Mouse (Mus musculus) midbrain, embryonic 12.5 days (tissue): ENCODE data around the gene Tpcn1. TPM values are rescaled to one million over a fixed set of nuclear protein-coding genes. Genes with fewer than 3 reads are reported as not detected.
"Not testable (repeated sequence)": the region's sequence is repeated elsewhere in the genome, so short reads cannot be mapped to it uniquely, and the experiment has no call there.

Experiments
- ATAC-seq: fragments of 200-750 bp; cut with Nextera tagmentation; 2 replicates; pipeline ENCODE4 v1.8.0; 2017; ENCODE audit warnings: low read depth, moderate TSS enrichment, moderate library complexity; ENCODE audit not compliant: low FRiP score
- H3K27ac ChIP-seq: fragments of 300-500 bp; sonication (generic); replicated peaks from 2 replicates; pipeline ENCODE4 v1.5.1; 2016; ENCODE audit warnings: mild to moderate bottlenecking
- H3K27me3 ChIP-seq: fragments of 300-500 bp; sonication (generic); 2 replicates; pipeline ENCODE4 v1.6.1; 2016; ENCODE audit warnings: mild to moderate bottlenecking
- H3K36me3 ChIP-seq: fragments of 300-500 bp; sonication (generic); 2 replicates; pipeline ENCODE4 v1.6.1; 2016
- H3K4me1 ChIP-seq: fragments of 300-500 bp; sonication (generic); 2 replicates; pipeline ENCODE4 v1.6.1; 2016
- H3K4me2 ChIP-seq: fragments of 300-500 bp; sonication (generic); replicated peaks from 2 replicates; pipeline ENCODE4 v1.6.1; 2016; ENCODE audit warnings: mild to moderate bottlenecking, moderate library complexity
- H3K4me3 ChIP-seq: fragments of 300-500 bp; sonication (generic); 2 replicates; pipeline ENCODE4 v1.5.1; 2016; ENCODE audit warnings: mild to moderate bottlenecking
- H3K9ac ChIP-seq: fragments of 300-500 bp; sonication (generic); replicated peaks from 2 replicates; pipeline ENCODE4 v1.6.1; 2016; ENCODE audit warnings: mild to moderate bottlenecking, moderate library complexity
- H3K9me3 ChIP-seq: fragments of 300-500 bp; sonication (generic); 2 replicates; pipeline ENCODE4 v1.6.1; 2016; ENCODE audit warnings: mild to moderate bottlenecking
- WGBS: fragments of 180-500 bp; shearing (Covaris S2); methylation state at CpG from one replicate; pipeline ENCODE4 v1.1.7; 2016; 5-methylcytosine and 5-hydroxymethylcytosine counted together
- polyA plus RNA-seq: library from polyadenylated mRNA; unstranded; fragments of >200 nt; fragmentation: Nextera tagmentation; extraction: Ambion mirVana; gene quantifications from 2 replicates; pipeline ENCODE4 v1.2.1, GENCODE M21; 2016

Tpcn1 gene
- polyA plus RNA-seq, 1 experiment from 2014 or later, result 14.2 TPM

DNA sequence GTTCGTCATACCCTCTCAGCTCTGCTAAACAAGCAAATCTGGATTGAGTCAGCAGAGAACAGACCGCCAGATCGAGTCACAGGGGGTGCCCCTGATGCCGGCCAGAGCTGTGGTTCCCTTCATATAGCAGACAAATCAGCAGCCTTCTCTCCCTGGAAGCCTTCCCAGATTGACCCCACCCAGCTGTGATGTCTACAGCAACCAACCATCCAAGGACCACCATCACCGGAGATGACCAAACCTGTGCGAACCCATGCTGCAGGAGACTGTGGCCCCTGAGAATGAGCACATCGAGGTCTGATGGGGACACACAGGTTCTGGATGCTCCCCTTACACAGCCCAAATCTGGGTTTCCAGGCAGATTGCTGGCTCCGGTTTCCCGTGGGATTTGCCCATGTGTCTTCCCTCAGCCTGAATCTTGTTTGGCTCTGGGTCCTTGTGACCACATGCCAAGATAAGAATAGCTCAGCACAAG is 86.3 kb downstream of the Tpcn1 start:
- 70% methylated on average over 9 of the region's 9 CpGs for WGBS
- Histone ChIP-seq H3K27ac (no peak overlapping the region), H3K9me3 (no peaks in the 10 kb centered on the region), H3K4me3 (peak overlapping the region; percentile 84), H3K4me2 (peak overlapping the region; percentile 89), H3K4me1 (peaks cover 11% of the 10 kb centered on the region), H3K27me3 (peaks cover 6% of the 10 kb centered on the region; the same call in 1 of the 2 replicates), H3K36me3 (peaks cover 10% of the 10 kb centered on the region), H3K9ac (peak overlapping the region; percentile 90; the same call in 1 of the 2 replicates)
- ATAC-seq, result no peak

DNA sequence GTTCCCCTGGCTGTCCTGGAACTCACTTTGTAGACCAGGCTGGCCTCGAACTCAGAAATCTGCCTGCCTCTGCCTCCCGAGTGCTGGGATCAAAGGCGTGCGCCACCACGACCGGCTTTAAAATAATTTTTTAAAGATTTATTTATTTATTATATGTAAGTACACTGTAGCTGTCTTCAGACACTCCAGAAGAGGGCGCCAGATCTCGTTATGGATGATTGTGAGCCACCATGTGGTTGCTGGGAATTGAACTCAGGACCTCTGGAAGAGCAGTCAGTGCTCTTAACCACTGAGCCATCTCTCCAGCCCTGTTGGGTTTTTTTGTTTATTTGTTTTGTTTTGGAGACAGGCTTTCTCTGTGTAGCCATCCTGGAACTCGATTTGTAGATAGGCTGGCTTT is 87.9 kb downstream of the Tpcn1 start:
- ATAC-seq, H3K4me3 ChIP-seq, H3K27me3 ChIP-seq, H3K4me2 ChIP-seq, H3K9ac ChIP-seq, H3K27ac ChIP-seq, H3K9me3 ChIP-seq: not testable (repeated sequence)
- peaks cover 11% of the 10 kb centered on the region for H3K4me1 ChIP-seq
- 87% methylated on average over 9 of the region's 9 CpGs for WGBS
- peaks cover 12% of the 10 kb centered on the region for H3K36me3 ChIP-seq

DNA sequence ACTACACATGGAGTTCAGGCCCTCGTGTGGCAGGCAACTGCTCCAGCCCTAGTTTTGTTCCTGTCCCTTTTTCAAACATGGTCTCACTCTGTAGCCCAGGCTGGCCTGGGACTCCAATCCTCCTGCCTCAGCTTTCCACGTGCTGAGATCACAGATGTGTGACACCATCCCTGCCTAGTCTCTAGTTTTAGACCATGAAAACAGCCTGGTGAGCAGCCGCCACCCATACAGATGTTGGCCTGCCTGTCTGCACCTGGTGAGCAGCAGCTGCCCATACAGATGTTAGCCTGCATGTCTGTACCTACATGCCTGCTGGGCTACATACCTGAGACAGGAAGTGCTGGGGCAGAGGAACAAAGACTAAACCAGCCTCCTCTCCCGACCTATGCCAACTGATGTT is 89.3 kb downstream of the Tpcn1 start:
- WGBS, result 90% methylated on average over 4 of the region's 4 CpGs
- peaks cover 12% of the 10 kb centered on the region for H3K36me3 ChIP-seq
- H3K4me3 ChIP-seq, result no peak overlapping the region
- no peaks in the 10 kb centered on the region for H3K9me3 ChIP-seq
- ATAC-seq, result no peak
- H3K4me1 ChIP-seq, result peaks cover 11% of the 10 kb centered on the region
- H3K9ac ChIP-seq, result no peak overlapping the region
- H3K27me3 ChIP-seq, result peaks cover 6% of the 10 kb centered on the region; the same call in 1 of the 2 replicates
- no peak overlapping the region for H3K4me2 ChIP-seq
- H3K27ac ChIP-seq, result no peak overlapping the region

DNA sequence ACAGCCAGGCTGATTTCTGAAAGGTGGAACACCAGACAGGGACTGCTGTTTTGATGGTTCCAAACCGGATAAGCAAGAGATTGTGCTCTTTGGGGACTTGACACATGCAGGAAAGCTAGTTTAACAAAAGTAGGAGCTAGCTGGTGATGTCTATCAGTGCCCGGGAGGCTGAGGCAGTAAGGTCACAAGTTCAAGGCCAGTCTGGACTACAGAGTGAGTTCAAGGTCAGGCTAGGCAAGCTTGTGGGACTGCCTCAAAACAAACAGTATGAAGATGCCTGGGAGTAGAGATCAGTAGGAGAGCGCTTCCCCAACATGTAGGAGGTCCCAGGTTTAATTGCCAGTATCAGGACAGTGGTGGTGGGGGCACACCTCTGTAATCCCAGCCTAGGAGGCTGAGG is 91.4 kb downstream of the Tpcn1 start:
- no peak overlapping the region for H3K9ac ChIP-seq
- no peak overlapping the region for H3K4me3 ChIP-seq
- H3K27ac ChIP-seq, result no peak overlapping the region
- ATAC-seq, result no peak
- 0 out of 2 replicates have a peak, but pooled peaks cover under 1% of the 10 kb centered on the region for H3K27me3 ChIP-seq
- no peak overlapping the region for H3K4me2 ChIP-seq
- H3K4me1 ChIP-seq, result peaks cover 1% of the 10 kb centered on the region
- no peaks in the 10 kb centered on the region for H3K9me3 ChIP-seq
- 88% methylated on average over 3 of the region's 3 CpGs for WGBS
- peaks cover 25% of the 10 kb centered on the region for H3K36me3 ChIP-seq

DNA sequence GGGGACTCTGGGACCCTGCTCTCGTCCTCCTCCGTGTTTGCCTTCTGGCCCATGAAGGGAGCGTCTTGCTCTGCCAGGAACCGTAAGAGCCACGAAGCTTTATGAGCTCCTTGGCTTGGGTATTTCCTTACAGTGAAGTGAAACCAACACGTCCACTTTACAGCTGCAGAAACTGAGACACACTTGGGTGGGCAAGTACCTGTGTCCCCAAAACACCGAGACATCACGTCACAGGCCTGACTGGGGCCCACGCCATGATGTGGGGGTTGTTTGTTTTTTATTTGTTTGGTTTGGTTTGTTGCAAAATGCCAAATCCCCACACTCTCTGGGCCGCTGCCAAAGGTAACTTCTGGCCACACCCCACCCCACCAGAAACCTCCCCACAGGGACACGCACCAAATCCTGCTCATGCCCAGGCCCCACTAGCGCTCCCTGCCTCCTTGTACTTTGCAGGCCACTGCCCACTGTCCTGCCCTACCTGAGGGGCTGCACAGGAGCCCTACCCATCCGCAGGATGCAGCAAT is 92.7 kb downstream of the Tpcn1 start:
- Histone ChIP-seq H3K9ac (no peak overlapping the region), H3K36me3 (peaks cover 27% of the 10 kb centered on the region), H3K4me3 (no peak overlapping the region), H3K27ac (no peak overlapping the region), H3K4me1 (0 out of 2 replicates have a peak, but pooled peaks cover 2% of the 10 kb centered on the region), H3K27me3 (no peaks in the 10 kb centered on the region), H3K4me2 (no peak overlapping the region), H3K9me3 (no peaks in the 10 kb centered on the region)
- WGBS, result 93% methylated on average over 13 of the region's 13 CpGs
- ATAC-seq, result no peak

DNA sequence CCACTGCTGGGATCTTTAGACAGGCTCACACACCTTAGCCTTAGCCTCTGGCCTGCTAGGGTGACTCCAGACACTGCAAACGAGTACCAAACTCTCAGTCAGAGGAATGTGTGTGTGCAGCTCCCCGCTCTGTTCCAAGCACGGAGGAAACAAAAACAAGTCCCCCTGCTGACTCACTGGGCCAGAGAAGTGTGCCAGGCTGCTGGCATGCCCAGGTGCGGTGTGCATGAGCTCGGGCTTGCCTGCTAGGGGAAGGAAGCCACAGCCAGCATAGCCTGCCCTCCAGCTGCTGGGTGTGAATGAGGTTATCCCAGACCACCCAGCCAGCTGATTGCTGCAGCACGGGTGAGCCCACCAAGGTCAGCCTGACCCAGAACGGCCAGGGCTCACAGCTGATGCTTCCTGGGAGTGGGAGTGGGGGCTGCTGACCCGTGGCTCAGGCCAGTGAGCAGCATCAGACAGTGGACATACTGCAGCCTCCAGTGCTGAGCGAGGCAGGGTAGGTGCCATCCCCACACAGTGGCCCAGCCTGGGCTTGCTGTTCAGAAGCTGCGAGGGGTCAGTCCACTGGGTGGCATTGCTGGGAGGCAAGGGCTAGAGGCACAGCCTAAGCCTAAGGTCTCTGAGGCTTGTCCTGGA is 93.3 kb downstream of the Tpcn1 start:
- H3K4me2 ChIP-seq, result no peak overlapping the region
- peaks cover 4% of the 10 kb centered on the region; the same call in 1 of the 2 replicates for H3K4me1 ChIP-seq
- peaks cover 31% of the 10 kb centered on the region for H3K36me3 ChIP-seq
- 81% methylated on average over 10 of the region's 10 CpGs for WGBS
- H3K4me3 ChIP-seq, result no peak overlapping the region
- H3K9me3 ChIP-seq, result no peaks in the 10 kb centered on the region
- no peak overlapping the region for H3K9ac ChIP-seq
- no peak overlapping the region for H3K27ac ChIP-seq
- no peak for ATAC-seq
- no peaks in the 10 kb centered on the region for H3K27me3 ChIP-seq

DNA sequence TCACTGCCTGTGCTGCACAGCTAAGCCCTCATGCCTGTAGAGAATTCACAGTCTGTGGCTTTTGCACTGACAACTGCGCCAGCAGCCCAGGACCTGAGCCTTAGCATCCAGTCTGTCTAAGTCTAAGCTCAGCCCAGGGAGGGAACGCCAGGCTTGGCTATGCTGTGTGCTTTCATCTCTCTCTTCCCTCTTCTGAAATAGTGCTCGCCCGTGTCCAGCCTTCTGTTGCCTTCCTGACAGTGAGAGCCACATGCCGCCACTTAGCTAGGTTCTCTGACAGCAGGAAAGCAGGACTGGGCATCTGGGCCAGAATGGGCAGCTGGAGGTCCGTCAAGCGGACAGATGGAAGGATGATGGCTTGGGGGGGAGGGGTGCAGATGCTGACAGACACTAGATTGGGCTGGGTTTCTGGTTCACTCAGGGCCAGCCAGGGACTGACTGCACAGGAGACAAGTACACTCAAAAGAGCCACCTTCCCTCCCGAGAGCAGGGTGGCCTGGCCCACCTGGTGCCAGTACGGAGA is 94.5 kb downstream of the Tpcn1 start:
- Histone ChIP-seq H3K4me1 (peaks cover 4% of the 10 kb centered on the region; the same call in 1 of the 2 replicates), H3K4me2 (no peak overlapping the region), H3K9me3 (no peaks in the 10 kb centered on the region), H3K27me3 (no peaks in the 10 kb centered on the region), H3K36me3 (peaks cover 31% of the 10 kb centered on the region), H3K4me3 (no peak overlapping the region), H3K27ac (no peak overlapping the region), H3K9ac (no peak overlapping the region)
- no peak for ATAC-seq
- WGBS, result 83% methylated on average over 9 of the region's 9 CpGs

DNA sequence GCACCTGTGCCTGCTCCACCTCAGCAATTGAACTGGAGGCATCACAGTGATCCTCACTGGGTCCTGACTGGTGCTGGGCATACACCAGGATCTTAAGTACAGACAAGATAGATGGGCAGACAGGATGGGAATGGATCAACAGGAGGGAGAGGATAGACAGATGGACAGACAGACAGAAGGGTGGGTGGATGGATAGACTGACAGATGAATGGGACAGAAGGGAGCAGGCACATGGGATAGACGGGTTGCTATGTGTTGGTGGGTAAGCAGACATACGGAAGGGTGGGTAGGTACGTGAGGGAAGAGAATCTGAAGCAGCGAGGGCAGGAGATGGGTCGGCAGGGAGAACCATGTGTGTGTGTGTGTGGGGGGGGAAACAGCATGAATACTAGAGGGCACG is 95.0 kb downstream of the Tpcn1 start:
- 88% methylated on average over 6 of the region's 6 CpGs for WGBS
- no peak overlapping the region for H3K9ac ChIP-seq
- H3K36me3 ChIP-seq, result peaks cover 26% of the 10 kb centered on the region
- no peak overlapping the region for H3K27ac ChIP-seq
- no peak for ATAC-seq
- no peak overlapping the region for H3K4me3 ChIP-seq
- H3K4me2 ChIP-seq, result no peak overlapping the region
- H3K9me3 ChIP-seq, result no peaks in the 10 kb centered on the region
- peaks cover 4% of the 10 kb centered on the region; the same call in 1 of the 2 replicates for H3K4me1 ChIP-seq
- H3K27me3 ChIP-seq, result no peaks in the 10 kb centered on the region

DNA sequence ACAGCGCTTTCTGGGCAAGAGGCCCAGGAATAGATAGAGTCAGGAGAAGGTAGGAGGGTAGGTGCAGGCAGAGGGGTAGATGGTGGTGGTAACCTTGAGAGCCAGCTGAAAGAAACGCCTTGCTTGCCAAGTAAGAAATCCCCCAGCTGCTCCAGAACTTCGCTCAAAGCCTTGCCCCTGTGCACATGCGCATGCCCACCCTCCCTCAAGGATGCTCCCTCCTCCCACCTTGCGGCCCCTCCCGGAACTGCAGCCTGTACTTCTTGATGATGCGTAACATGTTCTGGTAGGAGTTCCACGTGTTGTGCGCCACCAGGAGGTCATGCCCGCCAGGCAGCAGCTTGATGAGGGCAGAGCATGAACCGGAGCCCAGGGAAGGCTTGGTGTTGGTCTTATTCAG is 96.0 kb downstream of the Tpcn1 start:
- H3K36me3 ChIP-seq, result peaks cover 27% of the 10 kb centered on the region; the same call in 1 of the 2 replicates
- no peak overlapping the region for H3K9ac ChIP-seq
- WGBS, result 67% methylated on average over 11 of the region's 11 CpGs
- ATAC-seq, result no peak
- no peak overlapping the region for H3K4me2 ChIP-seq
- no peaks in the 10 kb centered on the region for H3K9me3 ChIP-seq
- H3K4me3 ChIP-seq, result no peak overlapping the region
- H3K4me1 ChIP-seq, result peaks cover 4% of the 10 kb centered on the region; the same call in 1 of the 2 replicates
- no peaks in the 10 kb centered on the region for H3K27me3 ChIP-seq
- H3K27ac ChIP-seq, result no peak overlapping the region

DNA sequence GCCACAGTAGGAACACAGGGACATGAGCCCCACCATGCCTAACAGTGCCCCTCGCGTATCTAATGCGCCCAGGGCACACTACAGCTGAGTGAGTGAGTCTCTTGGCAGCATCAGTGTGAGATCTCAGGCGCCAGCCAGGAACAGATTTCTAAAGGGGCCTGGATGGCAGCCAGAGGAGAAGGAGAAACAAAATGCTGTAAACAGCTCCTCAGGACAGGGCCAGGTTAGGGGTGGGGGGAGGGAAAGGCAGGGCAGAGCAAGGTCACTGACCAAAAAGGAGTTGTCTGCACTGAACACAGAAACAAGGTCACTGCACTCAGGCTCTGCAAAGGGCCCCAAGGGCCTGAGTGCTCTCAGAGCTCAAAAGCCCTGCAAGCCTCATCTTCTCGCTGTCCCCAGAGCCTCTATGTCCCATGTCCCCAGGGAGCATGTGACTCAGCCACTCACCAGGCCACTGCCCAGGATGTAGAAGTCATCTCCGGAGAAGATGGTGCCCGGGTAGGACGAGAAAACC is 97.7 kb downstream of the Tpcn1 start:
- WGBS, result 89% methylated on average over 8 of the region's 8 CpGs
- Histone ChIP-seq H3K4me3 (no peak overlapping the region), H3K9me3 (no peaks in the 10 kb centered on the region), H3K27ac (no peak overlapping the region), H3K9ac (no peak overlapping the region), H3K36me3 (peaks cover 40% of the 10 kb centered on the region), H3K4me1 (peaks cover 4% of the 10 kb centered on the region; the same call in 1 of the 2 replicates), H3K4me2 (no peak overlapping the region), H3K27me3 (no peaks in the 10 kb centered on the region)
- ATAC-seq, result no peak

DNA sequence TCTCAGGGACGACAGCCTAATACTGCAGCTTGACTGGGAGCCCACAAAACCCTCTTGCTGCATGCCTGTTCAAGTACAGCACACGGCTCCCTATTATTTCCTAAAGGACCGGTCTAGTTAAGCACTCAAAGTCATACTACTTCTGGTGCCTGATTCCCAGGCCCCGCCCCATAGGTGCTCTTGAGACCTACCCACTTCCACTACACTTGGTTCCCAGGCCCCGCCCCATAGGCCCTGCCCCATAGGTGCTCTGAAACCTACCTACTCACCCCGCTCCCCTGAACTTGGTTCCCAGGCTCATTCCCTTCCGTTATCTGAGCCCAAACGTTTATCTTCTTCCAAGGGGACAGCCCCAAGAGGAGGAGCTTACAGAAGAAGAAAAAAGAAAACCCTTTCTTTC is 100.6 kb downstream of the Tpcn1 start:
- 85% methylated on average over 8 of the region's 8 CpGs for WGBS
- Histone ChIP-seq H3K4me2 (no peak overlapping the region), H3K36me3 (peaks cover 57% of the 10 kb centered on the region), H3K4me3 (no peak overlapping the region), H3K9me3 (no peaks in the 10 kb centered on the region), H3K9ac (no peak overlapping the region), H3K4me1 (peaks cover 4% of the 10 kb centered on the region; the same call in 1 of the 2 replicates), H3K27me3 (no peaks in the 10 kb centered on the region), H3K27ac (no peak overlapping the region)
- ATAC-seq, result no peak
